Mouse (Mus musculus) embryonic stem cell, embryonic (primary cell): ENCODE data around the gene Rin1.

Experiments
- CTCF ChIA-PET, 4 experiments: fragments of 300-600 bp in 2 of 4; fragments of 350-600 bp in 2 of 4; sonication (Branson Sonifier 250); formaldehyde crosslinking; loops; one replicate each; lab custom pipeline; 2022; ENCODE audit warnings: inconsistent platforms in 2 of 4; lab: Charles Lee
- POLR2A ChIA-PET, 4 experiments: fragments of 300-600 bp in 2 of 4; fragments of 350-600 bp in 2 of 4; sonication (Branson Sonifier 250); formaldehyde crosslinking; loops; one replicate each; lab custom pipeline; 2022; ENCODE audit warnings: antibody characterized with exemption in 4 of 4, inconsistent platforms in 1 of 4; lab: Charles Lee

Rin1 gene

DNA sequence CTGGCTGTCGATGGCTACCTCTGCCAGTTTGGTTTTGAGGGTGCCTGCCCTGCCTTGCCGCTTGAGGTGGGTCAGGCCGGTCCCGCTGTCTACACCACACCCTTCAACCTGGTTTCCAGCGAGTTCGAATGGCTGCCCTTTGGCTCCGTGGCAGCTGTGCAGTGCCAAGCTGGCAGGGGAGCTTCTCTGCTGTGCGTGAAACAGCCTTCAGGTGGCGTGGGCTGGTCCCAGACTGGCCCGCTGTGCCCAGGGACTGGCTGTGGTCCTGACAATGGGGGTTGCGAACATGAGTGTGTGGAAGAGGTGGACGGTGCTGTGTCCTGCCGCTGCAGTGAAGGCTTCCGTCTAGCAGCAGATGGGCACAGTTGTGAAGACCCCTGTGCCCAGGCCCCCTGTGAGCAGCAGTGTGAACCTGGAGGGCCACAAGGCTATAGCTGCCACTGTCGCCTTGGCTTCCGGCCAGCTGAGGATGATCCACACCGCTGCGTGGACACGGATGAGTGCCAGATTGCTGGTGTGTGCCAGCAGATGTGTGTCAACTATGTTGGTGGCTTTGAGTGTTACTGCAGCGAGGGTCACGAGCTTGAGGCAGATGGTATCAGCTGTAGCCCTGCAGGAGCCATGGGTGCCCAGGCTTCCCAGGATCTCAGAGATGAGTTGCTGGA is 18.4 kb downstream of the Rin1 start:
- CTCF ChIA-PET: interaction anchor here in 3 of 4 experiments (0.8 to 4.2 kb wide), 7 partner anchors 12 to 82 kb away, joined by 3 to 44 read pairs (median 4); partner anchors contain the start of genes Rin1 (in 1 of the 3) and Yif1a (in 1 of the 3)
- POLR2A ChIA-PET: interaction anchor here in 3 of 4 experiments (0.7 to 11.3 kb wide), 11 partner anchors 10 to 388 kb away, joined by 3 to 197 read pairs (median 4); partner anchors contain the start of genes AC124502.3 (in 1 of the 3), B4gat1 (in 1 of the 3), Rin1 (in 1 of the 3) and Slc29a2 (in 1 of the 3)

DNA sequence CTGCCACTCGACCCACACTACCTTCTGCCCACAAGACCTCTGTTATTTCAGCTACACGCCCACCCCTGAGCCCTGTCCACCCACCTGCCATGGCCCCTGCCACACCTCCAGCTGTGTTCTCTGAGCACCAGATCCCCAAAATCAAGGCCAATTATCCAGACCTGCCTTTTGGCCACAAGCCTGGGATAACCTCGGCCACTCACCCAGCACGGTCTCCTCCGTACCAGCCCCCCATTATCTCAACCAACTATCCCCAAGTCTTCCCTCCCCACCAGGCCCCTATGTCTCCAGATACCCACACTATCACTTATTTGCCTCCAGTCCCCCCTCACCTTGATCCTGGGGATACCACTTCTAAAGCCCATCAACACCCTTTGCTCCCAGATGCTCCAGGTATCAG is 19.2 kb downstream of the Rin1 start:
- ChIA-PET CTCF (interaction anchor here in 2 of 4 experiments (1.0 to 4.2 kb wide), 6 partner anchors 13 to 19 kb away, joined by 3 to 44 read pairs (median 4); partner anchors contain the start of genes Rin1 (in 1 of the 2) and Yif1a (in 1 of the 2)), POLR2A (interaction anchor here in 3 of 4 experiments (0.7 to 11.3 kb wide), 5 partner anchors 9 to 46 kb away, joined by 3 to 197 read pairs (median 4); partner anchors contain the start of genes Rin1 (in 1 of the 3) and Slc29a2 (in 1 of the 3))

DNA sequence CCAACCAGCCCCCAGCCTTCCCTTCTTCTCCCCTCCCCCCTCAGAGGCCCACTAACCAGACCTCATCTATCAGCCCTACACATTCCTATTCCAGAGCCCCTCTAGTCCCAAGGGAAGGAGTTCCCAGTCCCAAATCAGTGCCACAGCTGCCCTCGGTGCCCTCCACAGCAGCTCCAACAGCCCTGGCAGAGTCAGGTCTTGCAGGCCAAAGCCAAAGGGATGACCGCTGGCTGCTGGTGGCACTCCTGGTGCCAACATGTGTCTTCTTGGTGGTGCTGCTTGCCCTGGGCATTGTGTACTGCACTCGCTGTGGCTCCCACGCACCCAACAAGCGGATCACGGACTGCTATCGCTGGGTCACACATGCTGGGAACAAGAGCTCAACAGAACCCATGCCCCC is 19.7 kb downstream of the Rin1 start:
- CTCF ChIA-PET: interaction anchor here in 2 of 4 experiments (1.0 to 4.2 kb wide), 4 partner anchors 14 to 18 kb away, joined by 3 to 44 read pairs (median 15); partner anchors contain the start of genes Rin1 (in 1 of the 2) and Yif1a (in 1 of the 2)
- POLR2A ChIA-PET: interaction anchor here in 3 of 4 experiments (0.6 to 11.3 kb wide), 5 partner anchors 10 to 46 kb away, joined by 3 to 197 read pairs (median 4); partner anchors contain the start of genes Rin1 (in 1 of the 3) and Slc29a2 (in 1 of the 3)

DNA sequence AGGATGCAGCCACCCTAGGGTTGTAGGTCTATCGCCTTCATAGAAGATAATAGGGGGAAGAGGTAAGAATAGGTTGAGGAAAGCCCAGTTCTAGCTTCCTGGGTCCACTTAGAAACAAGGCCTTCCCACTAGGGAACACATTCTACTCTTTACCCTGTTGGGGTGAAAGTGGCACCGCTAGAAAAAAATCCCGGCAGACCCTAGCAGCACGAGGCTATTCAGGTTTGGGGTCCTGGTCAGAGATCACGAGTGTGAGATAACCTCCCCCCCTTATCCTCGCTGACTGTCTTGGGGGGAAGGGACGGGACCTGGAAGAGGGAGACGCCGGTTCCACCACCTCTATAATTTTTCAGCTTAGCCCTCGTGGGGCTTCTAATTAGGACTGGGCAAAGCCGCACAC is 20.8 kb downstream of the Rin1 start:
- POLR2A ChIA-PET: interaction anchor here (1.0 to 11.3 kb wide), 40 partner anchors 10 to 675 kb away, joined by 3 to 197 read pairs (median 6); partner anchors contain the start of genes Yif1a (in 4 of the 4), Rin1 (in 3 of the 4), Slc29a2 (in 2 of the 4) and AI837181 (in 1 of the 4)
- CTCF ChIA-PET: interaction anchor here (0.5 to 5.4 kb wide), 22 partner anchors 10 to 1208 kb away, joined by 3 to 201 read pairs (median 4); partner anchors contain the start of genes Yif1a (in 3 of the 4) and Rin1 (in 1 of the 4)

DNA sequence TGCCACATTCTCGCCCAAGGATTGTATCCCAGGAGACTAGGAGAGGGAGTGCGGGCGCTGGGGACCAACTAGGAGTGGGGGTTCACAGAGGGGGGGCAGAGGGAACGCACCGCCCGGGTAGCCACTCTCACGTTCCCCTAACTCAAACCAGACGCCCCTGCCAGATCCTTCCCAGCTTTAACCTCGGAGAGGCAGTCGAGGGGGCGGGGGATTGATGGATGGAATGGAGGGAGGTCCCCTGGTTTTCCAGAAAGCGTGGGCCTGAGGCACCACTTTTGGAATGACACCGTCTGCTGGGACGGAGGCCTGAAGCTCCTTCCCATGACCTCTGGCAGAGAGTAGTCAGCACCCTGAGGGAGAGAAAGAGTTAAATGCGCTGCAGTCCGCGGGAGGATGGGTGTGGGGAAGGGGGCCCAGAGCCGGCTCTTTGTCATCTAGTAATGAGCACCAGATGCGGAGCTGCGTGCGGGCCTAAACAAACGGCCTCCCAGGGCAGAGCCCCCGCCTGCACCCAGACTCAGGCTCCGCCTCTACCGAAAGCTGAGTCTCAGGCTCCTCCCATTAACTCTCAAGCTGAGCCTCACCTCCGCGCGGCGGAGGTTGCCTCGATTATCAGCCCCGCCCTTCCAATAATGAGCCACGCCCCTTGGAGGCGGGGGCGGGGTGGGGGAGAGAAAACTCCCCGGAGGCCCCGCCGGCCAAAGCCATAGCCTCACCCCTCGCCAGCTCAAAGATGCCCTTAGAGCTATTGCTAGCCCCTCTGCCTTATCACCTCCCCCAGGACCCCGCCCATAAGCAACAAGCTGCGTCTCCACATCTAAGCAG is 21.5 kb downstream of the Rin1 start:
- POLR2A ChIA-PET: interaction anchor here (0.6 to 11.3 kb wide), 80 partner anchors 9 to 740 kb away, joined by 3 to 197 read pairs (median 5); partner anchors contain the start of genes Yif1a (in 4 of the 4), AC124502.3 (in 3 of the 4), B4gat1 (in 3 of the 4) and Rin1 (in 3 of the 4)

DNA sequence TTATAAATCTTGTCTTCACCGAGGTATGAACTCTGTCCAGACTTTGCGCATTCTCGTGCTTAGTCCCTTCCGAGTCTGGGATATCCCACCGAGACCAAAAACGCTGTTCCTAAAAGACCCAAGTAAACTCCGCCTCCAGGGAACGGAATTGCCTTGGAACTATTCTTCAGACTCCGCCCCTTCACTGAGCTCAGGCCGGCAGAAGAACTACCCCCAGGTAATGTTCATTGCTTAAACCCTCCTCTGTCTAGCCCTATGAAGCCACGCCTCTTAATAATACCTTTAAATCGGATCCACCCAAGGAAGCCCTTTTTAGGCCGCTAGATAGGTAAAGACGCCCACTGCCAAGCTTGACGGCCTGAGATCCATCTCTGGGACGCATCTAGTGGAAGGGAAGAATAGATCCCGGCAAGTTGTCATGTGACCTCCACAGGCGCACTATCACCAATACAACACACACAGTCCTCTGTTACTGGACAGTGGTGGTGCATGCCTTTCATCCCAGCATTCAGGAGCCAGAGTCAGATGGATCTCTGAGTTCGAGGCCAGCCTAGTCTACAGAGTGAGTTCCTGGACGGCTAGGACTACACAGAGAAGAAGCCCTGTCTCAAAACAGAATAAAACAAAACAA is 22.2 kb downstream of the Rin1 start:
- ChIA-PET CTCF (interaction anchor here (0.5 to 5.4 kb wide), 51 partner anchors 9 to 1070 kb away, joined by 3 to 201 read pairs (median 4); partner anchors contain the start of genes Rin1 (in 3 of the 4), Yif1a (in 3 of the 4), Brms1 (in 2 of the 4) and AC124502.3 (in 1 of the 4)), POLR2A (interaction anchor here (0.6 to 11.3 kb wide), 76 partner anchors 10 to 1219 kb away, joined by 3 to 197 read pairs (median 5); partner anchors contain the start of genes Yif1a (in 4 of the 4), AC124502.3 (in 3 of the 4), B4gat1 (in 3 of the 4) and Rin1 (in 3 of the 4))

More for the DNA sequence above, 21.5 kb downstream of the Rin1 start:
- CTCF ChIA-PET: interaction anchor here (0.5 to 5.4 kb wide), 56 partner anchors 10 to 1208 kb away, joined by 3 to 201 read pairs (median 4); partner anchors contain the start of genes Rin1 (in 3 of the 4), Yif1a (in 3 of the 4), Brms1 (in 2 of the 4) and AC124502.3 (in 1 of the 4)

DNA sequence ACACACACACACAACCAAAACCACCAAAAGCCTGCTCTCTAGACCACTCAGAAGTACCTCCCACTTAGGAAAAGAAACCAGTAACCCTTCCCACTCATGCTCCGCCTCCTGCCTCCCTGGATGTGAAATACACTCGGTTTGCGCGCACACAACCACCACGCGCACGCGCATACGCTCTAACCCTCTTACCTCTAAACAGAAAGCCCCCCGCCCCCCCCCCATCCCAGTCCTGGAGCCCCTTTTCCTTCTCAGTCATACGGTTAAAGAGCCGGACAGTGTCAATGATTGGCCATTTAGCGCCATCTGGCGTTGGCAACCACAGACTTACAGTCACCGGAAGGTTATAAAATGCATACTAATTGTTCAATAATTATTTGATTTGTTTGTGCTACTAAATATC is 22.7 kb downstream of the Rin1 start:
- ChIA-PET CTCF (interaction anchor here in 3 of 4 experiments (0.6 to 5.4 kb wide), 31 partner anchors 9 to 1069 kb away, joined by 3 to 201 read pairs (median 7); partner anchors contain the start of genes Rin1 (in 3 of the 3), Yif1a (in 2 of the 3), AC124502.3 (in 1 of the 3) and Ap5b1 (in 1 of the 3)), POLR2A (interaction anchor here (0.6 to 11.3 kb wide), 51 partner anchors 9 to 1220 kb away, joined by 3 to 197 read pairs (median 7); partner anchors contain the start of genes AC124502.3 (in 3 of the 4), B4gat1 (in 3 of the 4), Rin1 (in 3 of the 4) and Slc29a2 (in 3 of the 4))

DNA sequence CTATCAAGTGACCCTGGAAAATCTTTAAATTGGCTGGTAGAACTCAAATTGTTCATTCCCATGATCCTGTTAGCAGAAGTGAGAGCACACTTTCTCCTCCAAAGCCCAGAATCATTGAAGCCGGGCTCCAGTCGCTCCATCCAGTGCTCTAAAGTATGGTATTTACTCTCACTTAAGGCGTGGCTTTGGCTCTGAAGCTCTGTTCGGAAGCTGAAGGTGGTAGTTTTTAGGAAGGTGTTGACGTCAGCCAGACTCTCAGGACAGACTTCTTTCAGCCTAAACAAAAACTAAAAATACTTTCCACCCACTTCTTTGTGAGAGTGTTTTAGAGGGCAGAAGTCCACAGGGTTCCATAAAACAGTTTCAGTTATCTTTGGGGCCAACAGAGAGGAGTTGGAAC is 23.2 kb downstream of the Rin1 start:
- ChIA-PET CTCF (interaction anchor here (0.6 to 5.4 kb wide), 13 partner anchors 8 to 60 kb away, joined by 3 to 201 read pairs (median 4); partner anchors contain the start of genes Rin1 (in 3 of the 4), Slc29a2 (in 1 of the 4) and Yif1a (in 1 of the 4)), POLR2A (interaction anchor here in 3 of 4 experiments (0.7 to 11.3 kb wide), 11 partner anchors 9 to 57 kb away, joined by 3 to 197 read pairs (median 4); partner anchors contain the start of genes Rin1 (in 2 of the 3), Yif1a (in 2 of the 3), AC124502.3 (in 1 of the 3) and B4gat1 (in 1 of the 3))

DNA sequence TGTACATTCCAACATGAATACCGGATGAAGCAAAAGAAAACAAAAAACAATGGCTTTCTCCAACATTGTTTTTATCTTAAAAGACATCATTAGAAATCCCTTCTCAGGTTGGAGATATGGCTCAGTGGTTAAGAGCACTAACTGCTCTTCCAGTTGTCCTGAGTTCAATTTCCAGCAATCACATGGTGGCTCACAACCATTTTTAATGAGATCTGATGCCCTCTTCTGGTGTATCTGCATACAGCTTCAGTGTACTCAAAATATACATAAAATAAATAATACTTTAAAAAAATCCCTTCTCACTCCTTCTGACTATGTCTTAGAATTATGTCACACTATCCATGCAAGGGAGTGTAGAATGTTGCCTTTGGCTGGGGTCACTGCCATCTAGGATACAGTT is 29.0 kb downstream of the Rin1 start:
- ChIA-PET POLR2A (interaction anchor here in 2 of 4 experiments (0.6 to 3.9 kb wide), 6 partner anchors 12 to 309 kb away, joined by 3 to 14 read pairs (median 4); partner anchors contain the start of gene Cd248 (in 1 of the 2)), CTCF (interaction anchor here (0.8 to 4.2 kb wide), 10 partner anchors 9 to 410 kb away, joined by 3 to 17 read pairs (median 4); partner anchors contain the start of gene Yif1a (in 1 of the 4))

DNA sequence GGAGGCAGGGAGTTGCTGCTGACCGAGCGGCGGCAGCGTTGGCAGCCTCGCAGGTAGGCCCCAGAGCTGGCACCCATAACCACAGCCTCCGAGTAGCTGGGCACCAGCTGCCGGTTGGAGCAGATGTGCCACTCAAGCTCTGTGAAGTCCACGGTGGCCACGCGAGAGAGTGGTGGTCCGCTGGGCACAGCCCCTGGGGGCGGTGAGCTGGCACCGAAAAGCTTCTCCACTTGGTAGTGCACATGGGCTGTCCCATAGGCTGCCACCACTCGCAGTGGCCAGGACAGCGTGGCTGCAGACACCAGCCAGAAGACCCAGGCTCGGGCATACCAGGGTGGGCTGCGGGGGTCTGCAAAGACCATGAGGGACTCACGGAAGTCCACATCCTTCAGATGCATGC is 31.7 kb downstream of the Rin1 start:
- ChIA-PET CTCF (interaction anchor here (1.0 to 4.2 kb wide), 13 partner anchors 9 to 69 kb away, joined by 3 to 20 read pairs (median 7); partner anchors contain the start of genes Rin1 (in 3 of the 4) and Cd248 (in 1 of the 4)), POLR2A (interaction anchor here (0.6 to 3.9 kb wide), 13 partner anchors 8 to 58 kb away, joined by 3 to 17 read pairs (median 4); partner anchors contain the start of genes Slc29a2 (in 2 of the 4), AC124502.3 (in 1 of the 4), B4gat1 (in 1 of the 4) and Cd248 (in 1 of the 4))

DNA sequence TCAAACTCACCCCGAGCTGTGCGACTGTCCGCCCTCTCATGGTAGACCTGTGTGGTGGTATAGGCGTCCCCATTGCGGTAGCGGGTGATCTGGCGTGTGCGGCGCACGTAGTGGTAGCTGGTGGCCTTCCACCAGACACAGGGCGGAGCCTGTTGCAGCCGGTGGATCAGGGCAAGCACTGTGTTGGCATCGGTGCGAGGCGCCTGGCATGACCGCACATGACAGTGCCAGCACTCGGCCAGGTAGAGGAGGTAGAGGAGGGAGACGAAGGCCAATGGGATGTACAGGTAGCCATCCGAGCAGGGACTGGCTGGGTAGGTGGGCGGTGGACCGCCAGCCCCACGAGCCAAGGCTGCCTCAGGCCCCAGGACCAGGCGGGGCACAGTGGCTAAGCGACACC is 32.3 kb downstream of the Rin1 start:
- CTCF ChIA-PET: interaction anchor here in 3 of 4 experiments (0.8 to 4.2 kb wide), 12 partner anchors 9 to 69 kb away, joined by 3 to 20 read pairs (median 7); partner anchors contain the start of gene Rin1 (in 3 of the 3)
- POLR2A ChIA-PET: interaction anchor here in 3 of 4 experiments (0.7 to 3.9 kb wide), 10 partner anchors 9 to 566 kb away, joined by 3 to 17 read pairs (median 4); partner anchors contain the start of genes Slc29a2 (in 2 of the 3) and Klc2 (in 1 of the 3)

DNA sequence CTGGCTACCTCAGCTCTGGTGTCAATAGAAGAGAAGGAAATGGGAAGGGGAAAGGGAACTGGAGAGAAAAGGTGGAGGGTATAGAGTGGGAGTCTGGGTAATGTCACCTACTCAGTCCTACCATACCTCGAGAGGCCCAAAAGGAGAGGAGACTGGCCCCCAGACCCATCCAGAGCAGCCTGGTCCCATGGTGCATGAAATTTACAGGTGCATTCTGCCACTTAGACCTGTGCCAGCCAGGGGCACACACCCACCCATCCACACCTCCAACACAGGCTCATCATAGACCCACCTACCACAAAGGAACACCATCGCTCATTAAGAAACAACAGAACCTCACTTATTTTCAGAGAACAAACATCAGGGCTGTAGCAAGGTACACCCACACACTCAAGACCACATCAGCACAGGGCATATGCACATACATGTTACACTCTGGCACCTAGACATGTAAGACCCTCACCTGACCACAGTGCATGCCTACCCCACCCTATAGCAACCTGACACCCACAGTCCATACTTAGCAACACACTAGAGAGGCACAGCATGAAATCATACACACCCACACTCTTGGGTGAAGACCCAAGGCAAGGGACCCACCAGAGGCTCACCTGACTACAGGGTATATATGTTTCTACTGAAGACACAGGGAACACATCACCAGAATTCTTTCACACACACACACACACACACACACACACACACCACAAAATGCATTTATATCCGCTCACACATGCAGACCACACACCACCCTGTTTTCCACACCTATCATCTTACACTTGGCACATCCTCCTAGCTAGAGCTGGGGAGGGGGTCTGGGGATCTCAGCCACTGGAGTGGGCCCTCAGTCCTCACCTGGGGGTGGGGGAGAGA is 33.9 kb downstream of the Rin1 start:
- ChIA-PET CTCF (interaction anchor here in 3 of 4 experiments (1.0 to 2.6 kb wide), 3 partner anchors 30 to 67 kb away, joined by 5 to 8 read pairs (median 7); no protein-coding TSS in a partner anchor), POLR2A (interaction anchor here in 3 of 4 experiments (0.5 to 3.4 kb wide), 3 partner anchors 12 to 699 kb away, joined by 3 to 15 read pairs (median 3); no protein-coding TSS in a partner anchor)

DNA sequence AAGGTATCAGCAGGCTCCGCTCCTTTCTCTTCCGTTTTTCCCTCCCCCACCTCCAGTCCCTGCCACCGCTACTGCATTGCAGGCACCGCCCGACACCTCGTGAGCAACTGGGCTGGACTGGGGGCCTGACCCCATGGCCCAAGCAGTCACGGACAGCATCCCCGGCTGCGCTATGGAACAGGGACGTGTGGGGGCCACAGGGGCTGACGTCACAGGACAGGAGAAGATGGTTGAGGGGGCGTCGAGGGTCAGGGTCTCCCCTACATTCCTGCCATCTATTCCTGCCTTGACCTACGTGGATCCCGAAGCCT is 34.5 kb downstream of the Rin1 start:
- CTCF ChIA-PET: interaction anchor here in 1 of 4 experiments (1.0 kb wide), 1 partner anchor 34 kb away, joined by 5 read pairs; no protein-coding TSS in a partner anchor
- POLR2A ChIA-PET: interaction anchor here in 2 of 4 experiments (0.5 to 0.7 kb wide), 2 partner anchors 12 to 700 kb away, joined by 3 read pairs; no protein-coding TSS in a partner anchor
